Mouse (Mus musculus): Measurements from ENCODE around the gene Gm17428. TPM values are rescaled to one million over a fixed set of nuclear protein-coding genes. Genes with fewer than 3 reads are reported as not detected.

Gm17428 gene
- total and polyA plus RNA-seq, 3 experiments, result not detected

DNA sequence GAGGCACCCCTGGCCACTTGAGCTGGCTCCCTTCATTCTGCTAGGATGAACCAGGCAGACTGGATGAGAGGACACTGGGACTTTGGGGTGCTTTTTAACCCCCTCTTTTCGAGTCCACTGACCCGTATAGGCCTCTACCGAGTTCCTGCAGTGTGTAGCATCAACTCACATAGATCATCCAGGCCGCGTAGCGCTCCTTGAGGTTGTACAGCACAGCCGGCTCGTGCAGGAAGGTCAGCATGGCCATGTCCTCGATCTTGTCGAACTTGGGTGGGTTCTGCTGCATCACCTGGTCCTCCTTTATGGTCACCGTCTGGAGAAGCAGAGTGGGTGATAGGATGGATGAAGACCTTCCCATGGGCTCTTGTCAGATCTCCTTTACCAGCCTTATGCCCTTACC is 13.0 kb upstream of the Gm17428 start:
- no peak for TF ChIP-seq CHD2 (IDR thresholded peaks at IDR 0.05; ENCODE audit: low read length)
- TF ChIP-seq NRF1 (IDR thresholded peaks at IDR 0.05; ENCODE audit: insufficient read depth, low read depth, low read length, poor library complexity, severe bottlenecking), result no peak
- no peak for TF ChIP-seq RAD21 (IDR thresholded peaks at IDR 0.05; ENCODE audit: low read depth, low read length)
- no peak for TF ChIP-seq ZKSCAN1 (IDR thresholded peaks at IDR 0.05; ENCODE audit: low read depth, low read length)
- no peak for TF ChIP-seq JUND (IDR thresholded peaks at IDR 0.05; ENCODE audit: low read depth, low read length)
- TF ChIP-seq E2F4 (IDR thresholded peaks at IDR 0.05; ENCODE audit: borderline replicate concordance, low read depth, low read length), result no peak
- TF ChIP-seq POLR2A (IDR thresholded peaks at IDR 0.05; ENCODE audit: control insufficient read depth in 1 of 2, insufficient read depth in 1 of 2, low read depth in 1 of 2, low read length in 2 of 2, poor library complexity in 1 of 2), result no peak
- no peak for TF ChIP-seq HCFC1 (IDR thresholded peaks at IDR 0.05; ENCODE audit: low read depth, low read length)
- TF ChIP-seq MEF2A (IDR thresholded peaks at IDR 0.05; ENCODE audit: extremely low read depth, insufficient replicate concordance, low read depth, low read length, poor library complexity, severe bottlenecking), result no peak
- TF ChIP-seq ZMIZ1 (IDR thresholded peaks at IDR 0.05; ENCODE audit: low read depth, low read length), result no peak
- TF ChIP-seq SMC3 (IDR thresholded peaks at IDR 0.05; ENCODE audit: low read depth, low read length), result no peak
- TF ChIP-seq GABPA (IDR thresholded peaks at IDR 0.05; ENCODE audit: low read depth, low read length), result no peak
- TF ChIP-seq MAFK (IDR thresholded peaks at IDR 0.05; ENCODE audit: borderline replicate concordance, low read depth, low read length), result no peak
- no peak for TF ChIP-seq EP300 (IDR thresholded peaks at IDR 0.05; ENCODE audit: low read depth in 1 of 2, low read length in 2 of 2)
- TF ChIP-seq ZNF384 (IDR thresholded peaks at IDR 0.05; ENCODE audit: low read depth, low read length), result no peak
- TF ChIP-seq MAX (IDR thresholded peaks at IDR 0.05; ENCODE audit: low read length), result no peak
- no peak for TF ChIP-seq TAL1 (IDR thresholded peaks at IDR 0.05; ENCODE audit: low read length)
- Histone ChIP-seq H3K4me1 (ENCODE audit: control insufficient read depth in 1 of 2, insufficient read depth in 2 of 2, low read length in 2 of 2) (no peaks in the 10 kb centered on the region), H3K36me3 (ENCODE audit: control insufficient read depth in 1 of 2, insufficient read depth in 2 of 2, low read length in 2 of 2) (no peaks in the 10 kb centered on the region), H3K9me3 (replicated peaks; ENCODE audit: insufficient read depth, low read length) (no peaks in the 10 kb centered on the region), H3K9ac (ENCODE audit: control insufficient read depth, low read depth, low read length, poor library complexity, severe bottlenecking) (no peak overlapping the region), H3K79me2 (ENCODE audit: control insufficient read depth, insufficient read depth, low read length, poor library complexity) (no peaks in the 10 kb centered on the region), H3K27ac (ENCODE audit: control insufficient read depth, low read depth, low read length) (no peak overlapping the region), H3K4me3 (ENCODE audit: control insufficient read depth in 1 of 2, insufficient read depth in 1 of 2, low read depth in 2 of 2, low read length in 2 of 2) (no peak overlapping the region), H3K27me3 (ENCODE audit: control insufficient read depth in 1 of 2, insufficient read depth in 2 of 2, low read length in 2 of 2) (peaks cover 0 to 5% of the 10 kb centered on the region in 2 experiments; a peak in 3 of 4 replicates)
- DNase-seq (ENCODE audit: low read depth, low spot score), result no peak

DNA sequence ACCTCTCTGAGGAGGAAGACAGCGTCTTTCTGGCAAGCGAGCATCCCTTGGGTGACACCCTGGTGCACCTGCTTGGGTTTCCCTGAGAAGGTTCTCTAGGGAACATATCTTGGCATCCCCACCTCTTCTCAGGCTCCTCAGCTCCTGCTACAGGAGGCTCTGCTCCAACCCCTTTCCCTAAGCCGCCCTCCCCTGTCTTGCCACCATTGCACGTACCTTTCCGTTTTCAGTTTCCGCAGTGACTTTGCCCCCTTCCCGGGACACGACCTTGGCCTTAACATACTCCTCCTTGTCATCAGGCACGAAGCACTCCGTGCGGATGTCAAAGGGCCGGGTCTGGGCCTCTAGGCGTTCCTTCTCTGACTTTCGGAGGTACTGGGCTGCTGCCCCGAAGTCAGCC is 11.7 kb upstream of the Gm17428 start:
- Histone ChIP-seq H3K79me2 (ENCODE audit: control insufficient read depth, insufficient read depth, low read length, poor library complexity) (no peaks in the 10 kb centered on the region), H3K4me3 (ENCODE audit: control insufficient read depth in 1 of 2, insufficient read depth in 1 of 2, low read depth in 2 of 2, low read length in 2 of 2) (no peak overlapping the region), H3K36me3 (ENCODE audit: control insufficient read depth in 1 of 2, insufficient read depth in 2 of 2, low read length in 2 of 2) (no peaks in the 10 kb centered on the region), H3K9ac (ENCODE audit: control insufficient read depth, low read depth, low read length, poor library complexity, severe bottlenecking) (no peak overlapping the region), H3K27me3 (ENCODE audit: control insufficient read depth in 1 of 2, insufficient read depth in 2 of 2, low read length in 2 of 2) (peaks cover 0 to 7% of the 10 kb centered on the region in 2 experiments; a peak in 3 of 4 replicates), H3K27ac (ENCODE audit: control insufficient read depth, low read depth, low read length) (no peak overlapping the region), H3K9me3 (replicated peaks; ENCODE audit: insufficient read depth, low read length) (no peaks in the 10 kb centered on the region), H3K4me1 (ENCODE audit: control insufficient read depth in 1 of 2, insufficient read depth in 2 of 2, low read length in 2 of 2) (no peaks in the 10 kb centered on the region)
- no peak for DNase-seq (ENCODE audit: low read depth, low spot score)
- no peak for TF ChIP-seq RAD21 (IDR thresholded peaks at IDR 0.05; ENCODE audit: low read depth, low read length)
- TF ChIP-seq TAL1 (IDR thresholded peaks at IDR 0.05; ENCODE audit: low read length), result no peak
- no peak for TF ChIP-seq CHD2 (IDR thresholded peaks at IDR 0.05; ENCODE audit: low read length)
- TF ChIP-seq MAZ (IDR thresholded peaks at IDR 0.05; ENCODE audit: low read depth, low read length), result no peak
- no peak for TF ChIP-seq EP300 (IDR thresholded peaks at IDR 0.05; ENCODE audit: low read depth in 1 of 2, low read length in 2 of 2)
- no peak for TF ChIP-seq ETS1 (IDR thresholded peaks at IDR 0.05; ENCODE audit: low read depth, low read length)
- TF ChIP-seq TBP (IDR thresholded peaks at IDR 0.05; ENCODE audit: low read depth, low read length), result no peak
- no peak for TF ChIP-seq MAFK (IDR thresholded peaks at IDR 0.05; ENCODE audit: borderline replicate concordance, low read depth, low read length)
- TF ChIP-seq BHLHE40 (IDR thresholded peaks at IDR 0.05; ENCODE audit: borderline replicate concordance, low read depth, low read length), result no peak
- no peak for TF ChIP-seq NRF1 (IDR thresholded peaks at IDR 0.05; ENCODE audit: insufficient read depth, low read depth, low read length, poor library complexity, severe bottlenecking)

Measured in MEL (cell line).